Mouse (Mus musculus): Measurements from ENCODE around the gene Zdhhc1.

DNA sequence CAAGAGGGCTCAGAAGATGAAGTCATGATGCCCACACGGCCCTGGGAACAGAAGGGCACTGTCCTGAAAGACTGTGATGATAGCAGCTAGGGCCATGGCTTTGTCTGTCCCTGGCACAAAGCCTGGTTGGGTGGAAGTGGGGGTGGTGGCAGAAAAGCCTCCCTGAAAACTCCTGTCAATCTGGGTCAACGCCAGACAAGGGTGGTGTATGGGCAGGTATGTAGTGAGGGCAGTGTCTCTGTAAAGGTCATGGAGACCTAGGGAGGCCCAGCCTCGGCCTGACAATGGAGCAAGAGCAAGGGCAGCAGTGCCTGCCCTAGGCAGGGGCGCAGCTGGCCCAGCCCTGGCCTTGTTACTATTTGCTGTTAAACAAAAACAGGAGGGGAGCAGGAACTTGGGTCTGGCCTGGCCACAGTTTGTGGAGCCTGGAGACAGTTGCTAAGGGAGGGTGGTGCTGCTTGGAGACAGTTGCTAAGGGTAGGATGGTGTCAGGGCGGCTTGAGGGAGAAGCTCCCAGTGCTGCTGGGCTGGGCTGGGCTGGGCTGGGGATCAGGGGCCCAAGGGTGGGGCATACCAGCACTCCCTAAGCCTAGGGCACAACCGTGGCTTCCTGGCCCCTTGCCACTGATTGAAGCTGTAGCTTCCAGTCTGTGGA lies 27.5 kb downstream of the Zdhhc1 start:
- TF ChIP-seq POLR2A (IDR thresholded peaks at IDR 0.05; ENCODE audit: low read depth, low read length) (no peak), CTCF (IDR thresholded peaks at IDR 0.05; ENCODE audit: extremely low read depth, insufficient read length, insufficient replicate concordance, low read depth, low read length) (no peak)

All from small intestine, adult 2 months (tissue).